ENCODE assay signal across 21 mouse cellular contexts in genomic region chr13:29533586-29533985, GRCm38 (mm10).
DNase-seq lines count a peak whose midpoint lies in the region; ATAC-seq lines count a peak whose summit lies in the region.
"Had no signal": no experiment of that assay in that cellular context is flagged by ENCODE, and none has a peak within 500 bp of the region (broad histone marks: within the 10 kb centered on the region; RNA-seq: fewer than 3 reads in every experiment).

No protein-coding gene starts in this region.

- peaks cover 7% of the 10 kb centered on the region; the same call in 1 of the 2 replicates for H3K4me1 ChIP-seq in heart, embryonic 10.5 days
- peaks cover 9% of the 10 kb centered on the region for H3K4me1 ChIP-seq in heart, embryonic 13.5 days

- 24% methylated on average over 5 of the region's 5 CpGs for WGBS in heart, embryonic 10.5 days
- WGBS in heart, embryonic 13.5 days = 20% methylated on average over 5 of the region's 5 CpGs

- peak; percentile 61 for DNase-seq in heart, adult 11 months
- no peak for DNase-seq in heart, adult 8-10 months (ENCODE audit: low spot score)
- DNase-seq in heart, embryonic 10.5 days (ENCODE audit: low spot score) = peak; percentile 76
- DNase-seq in heart, adult 18-20 months = no peak
- no peak for DNase-seq in heart, postnatal 14 days
- DNase-seq: adrenal gland, adult 2 months; adrenal gland, adult 8-10 months; adrenal gland, postnatal 10 days; adrenal gland, postnatal 14 days; adrenal gland, postnatal 25 days; adrenal gland, postnatal 36 days; B cell, adult 2 months; cerebellum, adult 11 months; cerebellum, adult 11-12 months; cerebellum, adult 18-20 months had no signal

- no peaks in the 10 kb centered on the region for H3K9me3 ChIP-seq in heart, embryonic 10.5 days
- no peaks in the 10 kb centered on the region for H3K9me3 ChIP-seq in heart, embryonic 13.5 days
- H3K9me3 ChIP-seq: G1E had no signal

- ATAC-seq in heart, embryonic 13.5 days (ENCODE audit: extremely low read depth, insufficient number of reproducible peaks, low FRiP score, low TSS enrichment) = no peak
- ATAC-seq: activated CD4-positive, CD25-positive, alpha-beta regulatory T cell, adult 4 months; CD4-positive, CD25-positive, alpha-beta regulatory T cell, adult 4 months; Patski had no signal

- no peaks in the 10 kb centered on the region for H3K27me3 ChIP-seq in heart, embryonic 10.5 days (ENCODE audit: insufficient read depth, poor library complexity, severe bottlenecking)
- no peaks in the 10 kb centered on the region for H3K27me3 ChIP-seq in heart, embryonic 13.5 days (replicated peaks)
- H3K27me3 ChIP-seq: CH12.LX, Patski had no signal

- no peak overlapping the region for H3K4me3 ChIP-seq in heart, embryonic 10.5 days
- H3K4me3 ChIP-seq in heart, embryonic 13.5 days = no peak overlapping the region

- H3K4me2 ChIP-seq in heart, embryonic 13.5 days = no peak overlapping the region

- no peak overlapping the region; the same call in 1 of the 2 replicates for H3K27ac ChIP-seq in heart, embryonic 10.5 days
- H3K27ac ChIP-seq in heart, embryonic 13.5 days (replicated peaks) = 0 out of 2 replicates have a peak overlapping the region, but pooled peaks have one; percentile 20

- intact Hi-C loops in heart, postnatal 14 days (cut with DNase I) = no loop called here

- no peaks in the 10 kb centered on the region for H3K36me3 ChIP-seq in heart, embryonic 10.5 days
- no peaks in the 10 kb centered on the region for H3K36me3 ChIP-seq in heart, embryonic 13.5 days
- H3K36me3 ChIP-seq: G1E had no signal

- H3K9ac ChIP-seq in heart, embryonic 13.5 days = 0 out of 2 replicates have a peak overlapping the region, but pooled peaks have one; percentile 33

Comparison
In these comparisons a context has a peak if more than half of its experiments do, and no peak if none do; other contexts are left out.
1. DNase-seq: peak in heart, adult 11 months (single experiment) and heart, embryonic 10.5 days (single experiment); none in heart, adult 8-10 months (single experiment), heart, adult 18-20 months (0 of 2) and heart, postnatal 14 days (0 of 2).